Mouse (Mus musculus) layer of hippocampus, adult 2 months (tissue): ENCODE measurements at regions not wholly inside any gene's neighbourhood (a gene's known extent, or its start where the extent isn't known, plus 50 kb on each side); places are given as distances from the start of the nearest gene placed in this dataset.

Experiments used
- DNase-seq, 2 experiments: peaks; one replicate each; pipeline ENCODE4 v3.0.0; 2022; ENCODE audit warnings: low spot score in 2 of 2
- H3K27ac ChIP-seq: fragments of 200-600 bp; 2 replicates; pipeline ENCODE4 v1.8.1; 2022
- H3K4me3 ChIP-seq: fragments of 200-600 bp; 2 replicates; pipeline ENCODE4 v1.8.1; 2022; ENCODE audit warnings: mild to moderate bottlenecking
- CTCF ChIP-seq: fragments of 200-600 bp; conservative IDR thresholded peaks from 2 replicates; pipeline ENCODE4 v1.8.1; 2022; ENCODE audit warnings: antibody characterized with exemption, mild to moderate bottlenecking, moderate library complexity

GRCm38 (mm10) chr11:12837387-12837786 is 372.6 kb upstream of the Cobl start:
- TF ChIP-seq CTCF = no peak
- no peak for DNase-seq
- no peak overlapping the region for H3K4me3 ChIP-seq
- H3K27ac ChIP-seq = no peak overlapping the region; the same call in 1 of the 2 replicates

- TF ChIP-seq CTCF = no peak
- DNase-seq = no peak
- Histone ChIP-seq H3K27ac (peak overlapping the region; percentile 14; the same call in 1 of the 2 replicates), H3K4me3 (no peak overlapping the region)
Measured at GRCm38 (mm10) chr11:12836387-12836786, 371.6 kb upstream of the Cobl start.

GRCm38 (mm10) chr11:12812021-12812420 is 347.3 kb upstream of the Cobl start:
- no peak for TF ChIP-seq CTCF
- no peak overlapping the region for H3K4me3 ChIP-seq
- peak overlapping the region; percentile 43; the same call in 1 of the 2 replicates for H3K27ac ChIP-seq
- no peak for DNase-seq

GRCm38 (mm10) chr11:12810949-12811881 is 346.5 kb upstream of the Cobl start:
- peak; percentile 88 for TF ChIP-seq CTCF
- DNase-seq = peak; percentile 67 to 80
- Histone ChIP-seq H3K4me3 (no peak overlapping the region), H3K27ac (peak overlapping the region; percentile 43)
